Mouse (Mus musculus) neural tube, embryonic 13.5 days (tissue): ENCODE results near the gene Chd3. TPM values are rescaled to one million over a fixed set of nuclear protein-coding genes. Genes with fewer than 3 reads are reported as not detected.
A peak's percentile ranks its signal among the peaks of the same experiment; 100 is the strongest.

Source experiments
- ATAC-seq: fragments of 200-750 bp; cut with Nextera tagmentation; 2 replicates; pipeline ENCODE4 v1.8.0; 2017; ENCODE audit warnings: low read depth, mild to moderate bottlenecking, moderate TSS enrichment, moderate library complexity
- H3K27ac ChIP-seq: fragments of 300-500 bp; sonication (generic); replicated peaks from 2 replicates; pipeline ENCODE4 v1.5.1; 2015; ENCODE audit warnings: moderate library complexity, mild to moderate bottlenecking, inconsistent platforms
- H3K27me3 ChIP-seq: fragments of 300-500 bp; sonication (generic); 2 replicates; pipeline ENCODE4 v1.6.1; 2015; ENCODE audit warnings: mild to moderate bottlenecking, inconsistent platforms
- H3K36me3 ChIP-seq: fragments of 300-500 bp; sonication (generic); 2 replicates; pipeline ENCODE4 v1.6.1; 2015; ENCODE audit warnings: mild to moderate bottlenecking, inconsistent platforms
- H3K4me1 ChIP-seq: fragments of 300-500 bp; sonication (generic); replicated peaks from 2 replicates; pipeline ENCODE4 v1.6.1; 2015; ENCODE audit warnings: inconsistent platforms
- H3K4me2 ChIP-seq: fragments of 300-500 bp; sonication (generic); 2 replicates; pipeline ENCODE4 v1.6.1; 2015; ENCODE audit warnings: inconsistent platforms, mild to moderate bottlenecking, moderate library complexity
- H3K4me3 ChIP-seq: fragments of 300-500 bp; sonication (generic); 2 replicates; pipeline ENCODE4 v1.5.1; 2015; ENCODE audit warnings: mild to moderate bottlenecking, inconsistent platforms
- H3K9ac ChIP-seq: fragments of 300-500 bp; sonication (generic); 2 replicates; pipeline ENCODE4 v1.6.1; 2015; ENCODE audit warnings: moderate library complexity, mild to moderate bottlenecking, inconsistent platforms
- H3K9me3 ChIP-seq: fragments of 300-500 bp; sonication (generic); 2 replicates; pipeline ENCODE4 v1.6.1; 2016; ENCODE audit warnings: inconsistent platforms
- WGBS: fragments of 180-500 bp; shearing (Covaris S2); methylation state at CpG from one replicate; pipeline ENCODE4 v1.1.7; 2015; 5-methylcytosine and 5-hydroxymethylcytosine counted together
- polyA plus RNA-seq: library from polyadenylated mRNA; unstranded; fragments of >200 nt; fragmentation: Nextera tagmentation; extraction: Ambion mirVana; gene quantifications from 2 replicates; pipeline ENCODE4 v1.2.1, GENCODE M21; 2015

Chd3 gene
- polyA plus RNA-seq, result 82.3 and 84.6 TPM in 2 replicates

- peaks cover 62% of the 10 kb centered on the region for H3K4me1 ChIP-seq
Observed at GRCm38 (mm10) chr11:69369215-69369989, at the start of gene Chd3. TSS of gene Chd3 (minus strand) at chr11:69369406.

DNA sequence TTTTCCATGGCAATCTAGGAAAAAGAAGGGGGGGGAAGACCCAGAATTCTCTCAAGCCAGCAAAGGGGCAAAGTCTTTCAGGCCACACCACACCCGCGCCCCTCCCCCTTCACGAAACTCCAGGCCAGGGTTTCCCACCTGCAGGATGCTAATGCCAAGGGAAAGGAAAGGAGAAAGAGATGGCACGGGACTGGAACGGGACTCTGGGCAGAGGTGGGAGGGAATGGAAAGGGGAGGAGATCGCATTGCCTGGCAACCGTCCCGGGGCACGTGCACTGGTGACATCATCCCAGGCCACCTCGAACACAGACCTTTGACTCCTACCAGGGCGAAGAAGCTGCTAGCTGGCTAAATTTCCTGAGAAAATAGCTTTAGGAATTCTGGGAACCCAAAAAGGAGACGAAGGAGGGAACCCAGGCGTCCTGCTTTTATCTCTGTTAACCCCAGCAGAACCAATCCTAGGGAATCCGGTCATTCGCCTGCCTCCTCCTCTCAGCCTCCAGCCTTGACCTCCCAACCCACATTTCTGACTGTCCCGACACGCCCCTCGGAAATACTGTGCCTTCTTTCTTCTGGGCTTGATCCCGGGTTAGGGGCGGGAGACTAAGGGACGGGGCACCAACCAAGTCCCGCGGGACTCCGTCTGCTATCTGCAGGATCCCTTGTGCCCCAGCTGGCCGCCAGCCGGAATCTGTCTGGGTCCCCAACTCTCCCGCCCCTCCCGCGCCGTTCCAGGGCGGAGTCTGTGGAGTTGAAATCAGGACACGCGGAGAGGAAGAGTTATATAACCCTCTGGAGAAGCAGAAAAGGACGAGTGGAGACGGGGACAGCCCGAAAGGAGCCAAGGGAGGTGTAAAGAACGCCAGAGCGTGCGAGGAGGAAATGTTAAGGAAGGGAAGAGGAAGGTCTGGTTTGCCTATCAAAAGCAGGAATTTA, 48.5 kb upstream of the Chd3 start:
- WGBS, result under 1% methylated on average over 39 of the region's 39 CpGs
- Histone ChIP-seq H3K9me3 (no peaks in the 10 kb centered on the region), H3K27me3 (peaks cover 24% of the 10 kb centered on the region), H3K36me3 (peaks cover 8% of the 10 kb centered on the region), H3K9ac (peak overlapping the region; percentile 100), H3K27ac (peak overlapping the region; percentile 100), H3K4me1 (peaks cover 73% of the 10 kb centered on the region), H3K4me3 (peak overlapping the region; percentile 90), H3K4me2 (peak overlapping the region; percentile 96)
- ATAC-seq, result peak; percentile 29

More at GRCm38 (mm10) chr11:69369215-69369989, at the start of gene Chd3:
- under 1% methylated on average over 23 of the region's 34 CpGs for WGBS
- no peaks in the 10 kb centered on the region for H3K27me3 ChIP-seq
- peak within 1 kb of the TSS; percentile 100 for H3K9ac ChIP-seq
- peak within 1 kb of the TSS; percentile 93 for H3K4me3 ChIP-seq
- H3K4me2 ChIP-seq, result peak within 1 kb of the TSS; percentile 97
- no peaks in the 10 kb centered on the region for H3K9me3 ChIP-seq
- 0 out of 2 replicates have a peak, but pooled peaks cover 17% of the 10 kb centered on the region for H3K36me3 ChIP-seq
- ATAC-seq, result no peak
- H3K27ac ChIP-seq, result peak within 1 kb of the TSS; percentile 100

- peak overlapping the region; percentile 96 for H3K4me2 ChIP-seq
- H3K27me3 ChIP-seq, result peaks cover 17% of the 10 kb centered on the region
- 4% methylated on average over 8 of the region's 8 CpGs for WGBS
- H3K9ac ChIP-seq, result peak overlapping the region; percentile 100
- H3K27ac ChIP-seq, result peak overlapping the region; percentile 100
- ATAC-seq, result no peak
- peak overlapping the region; percentile 90 for H3K4me3 ChIP-seq
- H3K36me3 ChIP-seq, result peaks cover 14% of the 10 kb centered on the region
- peaks cover 80% of the 10 kb centered on the region for H3K4me1 ChIP-seq
- H3K9me3 ChIP-seq, result no peaks in the 10 kb centered on the region
Observed at GRCm38 (mm10) chr11:69416921-69417448, 47.8 kb upstream of the Chd3 start.

DNA sequence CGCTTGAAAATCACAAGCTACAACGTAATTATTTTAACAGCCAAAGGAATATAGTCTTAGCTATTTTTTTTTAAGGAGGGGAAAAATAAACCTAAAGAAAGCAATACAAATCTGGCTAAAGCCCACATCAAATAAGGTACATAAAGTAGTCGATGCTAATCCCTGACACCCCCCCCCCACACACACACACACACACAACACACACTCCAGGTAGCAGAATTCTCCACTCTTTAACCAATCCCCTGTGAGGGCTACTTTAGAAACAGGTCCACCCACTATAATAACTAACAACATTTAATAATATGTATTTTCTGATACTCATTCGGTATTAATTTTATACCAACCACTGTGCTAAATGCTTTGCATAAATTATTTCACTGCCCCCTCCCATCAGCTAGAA, 47.3 kb upstream of the Chd3 start:
- H3K4me2 ChIP-seq, result peak overlapping the region; percentile 96
- peaks cover 12% of the 10 kb centered on the region for H3K27me3 ChIP-seq
- peaks cover 83% of the 10 kb centered on the region for H3K4me1 ChIP-seq
- peak overlapping the region; percentile 100 for H3K9ac ChIP-seq
- H3K9me3 ChIP-seq, result no peaks in the 10 kb centered on the region
- H3K36me3 ChIP-seq, result peaks cover 18% of the 10 kb centered on the region
- peak overlapping the region; percentile 90 for H3K4me3 ChIP-seq
- under 1% methylated on average over 4 of the region's 4 CpGs for WGBS
- H3K27ac ChIP-seq, result peak overlapping the region; percentile 100
- ATAC-seq, result no peak

DNA sequence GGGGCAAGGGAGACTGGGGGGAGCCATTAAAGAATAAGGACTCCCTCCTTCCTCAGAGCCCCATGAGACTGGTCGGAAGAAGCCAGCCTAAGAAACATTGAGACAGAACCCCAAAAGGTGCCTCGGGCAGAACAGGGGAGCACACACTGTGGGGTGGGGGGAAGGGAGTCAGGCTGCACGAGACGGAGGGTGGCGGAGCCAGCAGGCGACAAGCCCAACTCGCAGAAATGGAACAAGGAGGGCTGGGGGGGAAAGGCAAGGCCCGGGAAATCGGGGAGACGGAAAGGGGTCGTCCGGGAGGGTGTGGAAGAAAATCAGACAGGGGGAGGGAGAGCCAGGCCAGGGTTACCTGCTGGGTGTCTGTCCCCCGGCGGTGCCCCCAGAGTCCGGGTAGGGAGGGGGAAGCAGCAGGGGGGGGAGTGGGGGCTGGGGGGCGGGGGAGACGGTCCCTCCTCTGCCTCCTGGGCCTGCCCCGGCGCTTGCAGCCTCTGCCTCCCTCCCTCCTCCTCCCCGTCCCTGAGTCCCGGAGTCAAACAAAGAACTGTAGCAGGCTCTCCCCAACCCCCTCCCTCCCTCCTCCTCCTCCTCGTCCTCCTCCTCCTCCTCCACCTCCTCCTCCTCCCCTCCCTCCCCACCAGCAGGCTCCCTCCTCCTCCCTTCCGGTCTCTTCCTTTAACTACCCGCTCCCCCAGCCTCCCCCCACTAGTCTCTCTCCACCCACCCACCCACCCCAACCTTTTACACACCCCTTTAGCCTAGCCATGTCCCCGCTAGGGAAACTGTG, 46.7 kb upstream of the Chd3 start:
- peaks cover 18% of the 10 kb centered on the region for H3K36me3 ChIP-seq
- peak overlapping the region; percentile 96 for H3K4me2 ChIP-seq
- peak overlapping the region; percentile 100 for H3K9ac ChIP-seq
- ATAC-seq, result peak; percentile 16
- peak overlapping the region; percentile 100 for H3K27ac ChIP-seq
- peaks cover 5% of the 10 kb centered on the region for H3K27me3 ChIP-seq
- no peaks in the 10 kb centered on the region for H3K9me3 ChIP-seq
- peak overlapping the region; percentile 90 for H3K4me3 ChIP-seq
- peaks cover 78% of the 10 kb centered on the region for H3K4me1 ChIP-seq
- 0% methylated on average over 10 of the region's 25 CpGs for WGBS

DNA sequence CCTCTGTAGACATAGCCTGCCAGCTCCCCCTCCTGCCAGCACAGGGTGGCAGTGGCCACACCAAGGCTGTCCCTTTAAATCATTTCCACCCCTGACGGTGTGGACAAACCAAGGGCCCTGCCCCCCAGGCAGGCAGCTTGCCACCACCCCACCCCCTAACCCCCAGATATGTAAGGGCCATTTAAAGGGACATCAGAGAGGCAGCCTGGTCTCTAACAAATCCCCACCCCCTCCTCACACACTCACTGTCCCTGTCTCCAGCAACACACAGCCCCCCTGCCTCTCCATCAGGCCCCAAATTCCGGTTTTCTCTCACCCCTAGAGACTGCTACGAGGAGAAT, 46.1 kb upstream of the Chd3 start:
- Histone ChIP-seq H3K27ac (peak overlapping the region; percentile 100), H3K27me3 (no peaks in the 10 kb centered on the region), H3K9me3 (no peaks in the 10 kb centered on the region), H3K36me3 (peaks cover 18% of the 10 kb centered on the region), H3K4me1 (peaks cover 75% of the 10 kb centered on the region), H3K9ac (peak overlapping the region; percentile 100), H3K4me2 (peak overlapping the region; percentile 96), H3K4me3 (peak overlapping the region; percentile 90)
- WGBS, result 0% methylated on average over 3 of the region's 3 CpGs
- ATAC-seq, result peak; percentile 4; the same call in 1 of the 2 replicates

- H3K27ac ChIP-seq, result peak overlapping the region; percentile 100
- no peaks in the 10 kb centered on the region for H3K9me3 ChIP-seq
- peaks cover 74% of the 10 kb centered on the region for H3K4me1 ChIP-seq
- H3K4me2 ChIP-seq, result peak overlapping the region; percentile 96
- no peak for ATAC-seq
- no peaks in the 10 kb centered on the region for H3K27me3 ChIP-seq
- H3K36me3 ChIP-seq, result peaks cover 18% of the 10 kb centered on the region
- WGBS, result 7% methylated on average over 4 of the region's 4 CpGs
- peak overlapping the region; percentile 90 for H3K4me3 ChIP-seq
- peak overlapping the region; percentile 100 for H3K9ac ChIP-seq
Observed at GRCm38 (mm10) chr11:69414421-69415326, 45.5 kb upstream of the Chd3 start.

DNA sequence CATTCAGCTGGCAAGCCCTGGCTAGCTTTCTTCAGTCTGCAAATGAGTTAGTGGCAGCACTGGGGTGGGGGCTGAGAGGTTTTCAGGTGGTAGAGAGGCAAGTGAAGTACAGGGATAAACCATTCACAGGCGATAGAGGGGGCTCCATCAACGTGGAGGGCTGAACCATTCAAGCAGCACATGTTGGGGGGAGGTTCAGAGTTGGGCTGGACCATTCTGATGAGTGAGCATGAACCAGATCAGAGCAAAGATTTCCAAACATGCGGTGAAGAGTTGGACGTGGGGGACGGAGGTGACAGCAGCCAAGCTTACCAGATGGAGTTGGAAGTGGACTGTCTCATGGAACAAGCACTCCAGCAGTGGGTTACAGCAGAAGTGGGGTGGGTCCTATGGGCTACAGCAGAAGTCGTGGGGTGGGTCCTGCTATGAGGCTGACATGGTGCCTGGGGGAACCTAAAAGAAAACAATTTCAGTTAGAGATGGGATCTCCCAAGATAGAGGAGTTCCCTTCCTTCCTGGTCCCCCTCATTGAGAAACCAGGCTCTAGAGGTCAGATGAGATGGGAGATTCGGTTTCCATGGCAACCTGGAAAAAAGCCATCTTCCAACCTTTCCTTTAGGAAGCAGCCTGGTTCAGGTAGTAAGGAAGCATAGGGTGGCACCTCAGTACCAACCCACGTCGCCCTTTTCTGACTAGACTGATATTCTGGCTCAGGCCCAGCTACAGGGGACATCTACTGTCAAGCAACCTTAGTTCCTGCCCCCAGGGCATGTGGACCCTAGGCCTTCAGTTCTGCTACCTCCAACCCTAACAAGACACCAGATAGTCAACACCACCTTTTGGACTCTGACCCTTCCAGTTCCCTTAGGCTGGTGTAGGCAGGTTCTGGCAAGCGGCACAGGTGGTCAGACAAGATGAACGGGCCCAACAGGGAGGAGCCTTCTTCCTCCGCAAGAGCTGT, 44.3 kb upstream of the Chd3 start, which contains the start of gene Kdm6b:
Gene Kdm6b, minus strand, starts transcription at position 455 of the 961 bp plus-strand sequence.
- peak within 1 kb of the TSS; percentile 90 for H3K4me3 ChIP-seq
- H3K27me3 ChIP-seq, result no peaks in the 10 kb centered on the region
- H3K36me3 ChIP-seq, result peaks cover 18% of the 10 kb centered on the region
- no peaks in the 10 kb centered on the region for H3K9me3 ChIP-seq
- peak within 1 kb of the TSS; percentile 100 for H3K27ac ChIP-seq
- ATAC-seq, result no peak
- WGBS, result 34% methylated on average over 12 of the region's 12 CpGs
- H3K4me1 ChIP-seq, result peaks cover 76% of the 10 kb centered on the region
- peak within 1 kb of the TSS; percentile 100 for H3K9ac ChIP-seq
- H3K4me2 ChIP-seq, result peak within 1 kb of the TSS; percentile 96

- H3K27ac ChIP-seq, result peak overlapping the region; percentile 100
Observed at GRCm38 (mm10) chr11:69412548-69412947, 43.3 kb upstream of the Chd3 start.

More at GRCm38 (mm10) chr11:69412548-69412947, 43.3 kb upstream of the Chd3 start:
- Histone ChIP-seq H3K9ac (peak overlapping the region; percentile 100), H3K27me3 (no peaks in the 10 kb centered on the region), H3K36me3 (peaks cover 24% of the 10 kb centered on the region), H3K4me1 (peaks cover 76% of the 10 kb centered on the region), H3K4me3 (peak overlapping the region; percentile 90), H3K4me2 (peak overlapping the region; percentile 96), H3K9me3 (no peaks in the 10 kb centered on the region)
- ATAC-seq, result no peak
- WGBS, result 63% methylated on average over 7 of the region's 7 CpGs
